30 mouse cellular contexts compared by ENCODE assay signal in genomic region chr7:35698073-35698472, GRCm38 (mm10). TPM values are rescaled to one million over a fixed set of nuclear protein-coding genes. Genes with fewer than 3 reads are reported as not detected.
DNase-seq lines count a peak whose midpoint lies in the region; ATAC-seq and TF ChIP-seq lines count a peak whose summit lies in the region.
"Had no signal": no experiment of that assay in that cellular context is flagged by ENCODE, and none has a peak within 500 bp of the region (broad histone marks: within the 10 kb centered on the region; RNA-seq: fewer than 3 reads in every experiment).

No protein-coding gene starts in this region.

- H3K27me3 ChIP-seq in forebrain, embryonic 11.5 days (ENCODE audit: control insufficient read depth, insufficient read depth, low read length), result no peaks in the 10 kb centered on the region
- no peaks in the 10 kb centered on the region for H3K27me3 ChIP-seq in forebrain, embryonic 16.5 days (replicated peaks; ENCODE audit: control insufficient read depth, insufficient read depth, low read length)
- H3K27me3 ChIP-seq in heart, embryonic 12.5 days (replicated peaks), result no peaks in the 10 kb centered on the region
- H3K27me3 ChIP-seq: forebrain, embryonic 15.5 days; midbrain, embryonic 15.5 days; neural tube, embryonic 13.5 days had no signal

- H3K36me3 ChIP-seq in forebrain, embryonic 11.5 days (ENCODE audit: control insufficient read depth, insufficient read depth, low read length), result no peaks in the 10 kb centered on the region
- H3K36me3 ChIP-seq in forebrain, embryonic 16.5 days (ENCODE audit: control insufficient read depth, insufficient read depth), result peaks cover 3% of the 10 kb centered on the region; the same call in 1 of the 2 replicates
- peaks cover 11% of the 10 kb centered on the region; the same call in 1 of the 2 replicates for H3K36me3 ChIP-seq in heart, embryonic 12.5 days

- TF ChIP-seq CTCF in layer of hippocampus, adult 2 months (conservative IDR thresholded peaks at IDR 0.05), result peak; percentile 58

- no peak overlapping the region for H3K4me2 ChIP-seq in forebrain, embryonic 11.5 days (ENCODE audit: low read depth, low read length, severe bottlenecking)
- no peak overlapping the region for H3K4me2 ChIP-seq in forebrain, embryonic 16.5 days (ENCODE audit: low read length)
- no peak overlapping the region for H3K4me2 ChIP-seq in heart, embryonic 12.5 days
- H3K4me2 ChIP-seq: forebrain, embryonic 15.5 days; hindbrain, embryonic 14.5 days; midbrain, embryonic 15.5 days; neural tube, embryonic 13.5 days had no signal

- no peak overlapping the region for H3K9ac ChIP-seq in forebrain, embryonic 11.5 days (ENCODE audit: low read length)
- H3K9ac ChIP-seq in forebrain, embryonic 16.5 days (replicated peaks; ENCODE audit: low read depth, low read length), result no peak overlapping the region
- no peak overlapping the region for H3K9ac ChIP-seq in heart, embryonic 12.5 days
- H3K9ac ChIP-seq: forebrain, embryonic 15.5 days; hindbrain, embryonic 14.5 days; midbrain, embryonic 15.5 days; neural tube, embryonic 13.5 days had no signal

- H3K4me3 ChIP-seq in forebrain, embryonic 11.5 days (ENCODE audit: low read depth, low read length), result no peak overlapping the region
- H3K4me3 ChIP-seq in forebrain, embryonic 16.5 days (replicated peaks; ENCODE audit: low read length), result no peak overlapping the region
- H3K4me3 ChIP-seq in layer of hippocampus, adult 2 months, result no peak overlapping the region
- H3K4me3 ChIP-seq in heart, embryonic 12.5 days, result no peak overlapping the region
- H3K4me3 ChIP-seq: forebrain, embryonic 15.5 days; heart, adult 2 months; limb, embryonic 10.5 days; midbrain, embryonic 15.5 days; myocyte; neural tube, embryonic 13.5 days had no signal

- H3K9me3 ChIP-seq in forebrain, embryonic 11.5 days (ENCODE audit: control insufficient read depth, low read length), result no peaks in the 10 kb centered on the region
- H3K9me3 ChIP-seq in forebrain, embryonic 16.5 days (ENCODE audit: control insufficient read depth, low read length), result no peaks in the 10 kb centered on the region
- H3K9me3 ChIP-seq in heart, embryonic 12.5 days (replicated peaks), result no peaks in the 10 kb centered on the region
- H3K9me3 ChIP-seq: forebrain, embryonic 15.5 days; G1E; limb, embryonic 10.5 days; midbrain, embryonic 15.5 days; neural tube, embryonic 13.5 days had no signal

- no peaks in the 10 kb centered on the region for H3K4me1 ChIP-seq in forebrain, embryonic 11.5 days (replicated peaks; ENCODE audit: control insufficient read depth, insufficient read depth, low read length)
- no peaks in the 10 kb centered on the region for H3K4me1 ChIP-seq in forebrain, embryonic 16.5 days (replicated peaks; ENCODE audit: control insufficient read depth, insufficient read depth, low read length)
- peaks cover 7% of the 10 kb centered on the region; the same call in 1 of the 2 replicates for H3K4me1 ChIP-seq in heart, embryonic 12.5 days (replicated peaks)
- H3K4me1 ChIP-seq: forebrain, embryonic 15.5 days; limb, embryonic 10.5 days; midbrain, embryonic 15.5 days; neural tube, embryonic 13.5 days had no signal

- peak; percentile 35 for DNase-seq in forebrain, embryonic 11.5 days (ENCODE audit: low spot score)
- DNase-seq in layer of hippocampus, adult 2 months (ENCODE audit: low spot score in 2 of 2), result no peak
- no peak for DNase-seq in layer of hippocampus, adult 18-20 months (ENCODE audit: low spot score in 2 of 2)
- peak; percentile 14 for DNase-seq in thymus, postnatal 14 days
- no peak for DNase-seq in thymus, postnatal 25 days
- DNase-seq in B cell, adult 2 months, result no peak
- DNase-seq: adrenal gland, postnatal 14 days; cerebellum, adult 2 months; cerebellum, postnatal 36 days; gastrocnemius, postnatal 36 days; heart, adult 2 months; heart, postnatal 36 days; kidney, postnatal 36 days; layer of hippocampus, adult 9-11 months; lung, adult 2 months; lung, postnatal 36 days; retina, postnatal 1 day; right cerebral cortex, postnatal 25 days; spleen, adult 18-20 months; thymus, postnatal 36 days had no signal

- WGBS in forebrain, embryonic 11.5 days, result 100% methylated on average over 1 of the region's 1 CpGs
- WGBS in forebrain, embryonic 16.5 days, result 95% methylated on average over 1 of the region's 1 CpGs
- 88% methylated on average over 1 of the region's 1 CpGs for WGBS in heart, embryonic 12.5 days

- no peak for ATAC-seq in forebrain, embryonic 11.5 days (replicated peaks; ENCODE audit: low FRiP score)
- ATAC-seq in forebrain, embryonic 16.5 days, result no peak
- no peak for ATAC-seq in heart, embryonic 12.5 days (ENCODE audit: insufficient number of reproducible peaks, low FRiP score)
- ATAC-seq: CD4-positive, CD25-positive, alpha-beta regulatory T cell, adult 4 months; forebrain, embryonic 15.5 days; midbrain, embryonic 15.5 days had no signal

- H3K27ac ChIP-seq in forebrain, embryonic 11.5 days (ENCODE audit: low read depth, low read length), result no peak overlapping the region
- H3K27ac ChIP-seq in forebrain, embryonic 16.5 days (ENCODE audit: low read length), result no peak overlapping the region
- H3K27ac ChIP-seq in layer of hippocampus, adult 2 months, result no peak overlapping the region
- H3K27ac ChIP-seq in heart, embryonic 12.5 days (ENCODE audit: poor library complexity, severe bottlenecking), result no peak overlapping the region
- H3K27ac ChIP-seq: forebrain, embryonic 15.5 days; heart, adult 2 months; hindbrain, embryonic 14.5 days; limb, embryonic 10.5 days; midbrain, embryonic 15.5 days; neural tube, embryonic 13.5 days had no signal

RNA-seq across cellular contexts. Expression of gene Pdcd5, which starts 50.8 kb away (rescaled TPM):
- polyA plus RNA-seq in forebrain, embryonic 11.5 days (2014; fragmentation: Nextera tagmentation; extraction: Ambion mirVana), result 305 TPM in 2 replicates
- polyA plus RNA-seq in forebrain, embryonic 16.5 days (2015; fragmentation: Nextera tagmentation; extraction: Ambion mirVana), result 200 and 235 TPM in 2 replicates
- 10 to 100 TPM; 71.8 to 72.4 TPM for total RNA-seq in layer of hippocampus, adult 2 months (2021)
- 10 to 100 TPM; 77.9 to 80.8 TPM for total RNA-seq in layer of hippocampus, adult 18-20 months (2021)
- 293 and 296 TPM in 2 replicates for polyA plus RNA-seq in heart, embryonic 12.5 days (2016; fragmentation: Nextera tagmentation; extraction: Ambion mirVana)

RNA-seq across cellular contexts. Expression of gene Dpy19l3, which starts 56.2 kb away (rescaled TPM):
- polyA plus RNA-seq in forebrain, embryonic 11.5 days (2014; fragmentation: Nextera tagmentation; extraction: Ambion mirVana), result 36.7 and 43.9 TPM in 2 replicates
- 45.0 and 56.0 TPM in 2 replicates for polyA plus RNA-seq in forebrain, embryonic 16.5 days (2015; fragmentation: Nextera tagmentation; extraction: Ambion mirVana)
- 10 to 100 TPM; 80.3 to 84.7 TPM for total RNA-seq in layer of hippocampus, adult 2 months (2021)
- total RNA-seq in layer of hippocampus, adult 18-20 months (2021), result 10 to 100 TPM; 85.2 to 94.9 TPM
- polyA plus RNA-seq in heart, embryonic 12.5 days (2016; fragmentation: Nextera tagmentation; extraction: Ambion mirVana), result 12.2 and 14.2 TPM in 2 replicates

Comparison
In these comparisons a context has a peak if more than half of its experiments do, and no peak if none do; other contexts are left out.
1. DNase-seq: peak in forebrain, embryonic 11.5 days (single experiment) and thymus, postnatal 14 days (single experiment); none in layer of hippocampus, adult 2 months (0 of 2), layer of hippocampus, adult 18-20 months (0 of 2), thymus, postnatal 25 days (single experiment) and B cell, adult 2 months (0 of 2).